Mouse (Mus musculus) hematopoietic stem cell, adult 5-6 weeks (primary cell): ENCODE measurements around the gene Rcor1. TPM values are rescaled to one million over a fixed set of nuclear protein-coding genes. Genes with fewer than 3 reads are reported as not detected.

Source experiments
- ATAC-seq, 2 experiments: fragments of 125-278 bp in 1 of 2; replicated peaks in 1 of 2; 2 replicates each; pipeline ENCODE4 v1.8.0; 2016 to 2017; ENCODE audit warnings: inconsistent platforms in 2 of 2, mild to moderate bottlenecking in 2 of 2, moderate number of reproducible peaks in 2 of 2, low read depth in 1 of 2, moderate TSS enrichment in 1 of 2; ENCODE audit not compliant: low FRiP score in 2 of 2, poor library complexity in 2 of 2, severe bottlenecking in 2 of 2, insufficient read depth in 1 of 2, low TSS enrichment in 1 of 2
- total RNA-seq: library from RNA; stranded (forward); fragments of 172-1452, 232-1000 nt; gene quantifications from 2 replicates; pipeline ENCODE4 v1.2.3, GENCODE M21; 2017

Gene Rcor1
- total RNA-seq, 1 experiment from 2014 or later: 47.7 TPM

DNA sequence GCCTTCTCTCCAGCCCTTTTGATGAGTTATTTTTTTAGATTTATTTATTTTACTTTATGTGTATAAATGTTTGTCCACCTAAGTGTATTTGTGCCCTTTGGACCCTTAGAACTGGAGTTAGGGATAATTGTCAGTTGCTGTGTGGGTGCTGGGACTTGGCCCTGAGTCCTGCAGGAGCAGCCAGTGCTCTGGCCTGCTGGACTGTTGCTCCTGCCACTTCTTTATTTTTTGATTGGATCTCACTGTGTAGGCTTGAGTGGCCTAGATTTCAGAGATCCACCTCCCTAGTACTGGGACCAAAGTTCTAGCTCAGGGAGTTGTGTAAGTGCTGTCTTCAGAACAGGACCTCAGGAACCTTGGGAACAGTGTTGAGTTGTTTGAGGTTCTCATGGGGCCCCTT lies 51.6 kb downstream of the Rcor1 start:
- no peak for ATAC-seq

DNA sequence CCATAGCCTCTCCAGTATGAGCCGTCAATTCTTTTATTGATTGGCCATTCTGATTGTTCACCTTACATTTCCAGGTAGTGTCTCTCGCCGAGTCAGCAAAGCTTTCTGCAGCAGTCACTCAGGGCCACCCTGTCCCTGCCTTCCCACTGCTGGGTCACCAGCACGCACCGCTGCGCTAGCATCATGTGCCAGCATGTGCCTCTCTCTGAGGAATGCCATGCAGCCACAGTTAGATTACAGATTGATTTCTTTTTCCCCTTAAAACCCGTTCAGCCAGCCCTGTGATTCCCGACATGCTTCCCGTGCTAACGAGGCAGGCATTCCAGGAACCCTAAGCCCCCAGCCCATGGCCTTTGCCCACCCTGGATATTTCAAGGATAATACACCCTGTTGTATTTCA lies 52.8 kb downstream of the Rcor1 start:
- ATAC-seq: no peak

DNA sequence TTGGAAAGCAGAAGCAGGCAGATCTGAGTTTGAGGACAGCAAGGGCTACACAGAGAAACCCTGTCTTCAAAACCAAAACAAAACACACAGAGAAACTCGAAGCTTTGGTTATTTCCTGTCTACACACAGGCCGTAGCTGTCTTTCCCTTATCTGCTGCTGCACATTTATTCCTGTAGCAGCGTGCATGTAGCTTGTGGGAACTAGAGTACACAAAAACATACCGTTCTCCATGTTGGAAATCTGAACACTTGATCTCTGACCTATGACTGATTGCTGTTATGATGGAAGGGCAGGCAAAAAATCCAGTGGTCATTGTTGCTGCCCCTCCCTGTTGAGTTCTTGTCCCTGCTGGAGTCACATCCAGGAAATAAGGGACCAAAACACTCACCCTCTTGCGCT lies 54.9 kb downstream of the Rcor1 start:
- ATAC-seq: peak; percentile 56 to 68

DNA sequence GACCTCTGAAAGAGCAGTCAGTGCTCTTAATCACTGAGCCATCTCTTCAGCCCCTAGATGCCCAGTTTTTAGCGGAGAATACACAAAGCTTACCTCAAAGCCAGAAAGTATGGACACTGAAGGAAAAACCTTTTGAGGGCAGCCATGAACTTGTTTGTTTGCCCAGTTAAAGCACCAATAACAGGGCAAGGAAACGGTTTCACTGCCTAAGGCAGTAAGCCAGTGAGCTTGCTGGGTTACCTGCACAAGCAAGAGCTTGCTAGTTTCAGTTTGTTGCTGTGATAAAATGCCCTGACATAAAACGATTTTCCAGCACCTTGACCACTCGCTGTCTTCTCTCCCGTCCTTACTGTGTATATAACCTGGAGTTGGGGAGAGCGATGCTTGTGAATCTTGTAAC lies 55.9 kb downstream of the Rcor1 start:
- no peak for ATAC-seq

DNA sequence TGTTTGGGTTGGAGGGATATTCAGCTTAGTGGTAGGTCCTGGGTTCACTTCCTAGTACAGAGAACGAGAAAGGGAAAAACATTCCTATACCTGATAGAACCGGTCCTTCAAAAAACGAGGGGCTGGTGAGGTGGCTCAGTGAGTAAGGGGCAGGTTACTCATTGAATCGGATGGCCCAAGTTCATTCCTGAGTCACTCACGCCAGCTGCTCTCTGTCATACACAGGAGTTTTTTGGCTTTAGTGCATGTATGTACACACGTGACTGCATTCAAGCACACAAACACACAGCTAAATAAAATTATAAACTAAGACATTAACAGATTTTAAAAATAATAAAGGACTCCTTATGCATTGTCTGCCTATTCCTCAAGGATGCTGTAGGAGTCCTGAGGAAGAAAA lies 57.1 kb downstream of the Rcor1 start:
- ATAC-seq: no peak

DNA sequence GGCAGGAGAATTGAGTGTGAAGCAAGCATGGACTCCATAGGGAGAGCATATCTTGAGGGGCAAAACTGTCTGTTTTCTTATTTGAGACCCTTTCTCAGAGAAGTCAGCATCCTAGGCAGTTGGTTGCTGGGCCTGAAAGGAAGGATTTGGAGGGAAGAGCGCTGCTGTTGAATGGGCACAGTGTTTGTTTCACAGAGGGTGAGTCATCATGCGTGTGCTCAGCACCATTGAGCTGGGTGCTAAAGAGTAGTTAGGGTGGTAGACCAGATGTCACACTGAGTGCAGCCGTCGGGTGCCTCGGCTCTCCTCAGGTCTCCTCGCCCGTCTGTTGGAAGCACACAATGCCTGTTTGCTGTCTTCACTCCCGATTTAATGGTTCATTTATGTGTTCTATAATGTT lies 57.9 kb downstream of the Rcor1 start:
- no peak for ATAC-seq

DNA sequence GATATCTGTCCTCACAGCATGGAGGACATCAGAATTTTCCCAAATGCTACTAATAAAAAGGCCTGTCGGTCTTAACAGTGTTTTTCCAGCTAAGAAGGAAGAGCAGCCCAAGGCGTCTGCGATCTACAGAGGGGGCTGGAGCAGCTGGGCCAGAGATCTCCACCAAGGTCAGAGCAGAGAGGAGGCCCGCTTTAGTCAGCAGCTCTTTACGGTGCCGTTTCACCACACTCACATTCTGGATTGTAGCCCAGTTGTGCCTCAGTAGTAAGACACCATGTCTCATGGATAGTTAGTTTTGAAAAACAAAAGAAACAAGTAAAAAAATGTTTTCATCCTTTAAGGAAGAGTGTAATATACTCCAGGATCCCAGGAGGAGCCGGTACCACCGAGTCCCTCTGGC lies 72.0 kb downstream of the Rcor1 start:
- no peak for ATAC-seq

DNA sequence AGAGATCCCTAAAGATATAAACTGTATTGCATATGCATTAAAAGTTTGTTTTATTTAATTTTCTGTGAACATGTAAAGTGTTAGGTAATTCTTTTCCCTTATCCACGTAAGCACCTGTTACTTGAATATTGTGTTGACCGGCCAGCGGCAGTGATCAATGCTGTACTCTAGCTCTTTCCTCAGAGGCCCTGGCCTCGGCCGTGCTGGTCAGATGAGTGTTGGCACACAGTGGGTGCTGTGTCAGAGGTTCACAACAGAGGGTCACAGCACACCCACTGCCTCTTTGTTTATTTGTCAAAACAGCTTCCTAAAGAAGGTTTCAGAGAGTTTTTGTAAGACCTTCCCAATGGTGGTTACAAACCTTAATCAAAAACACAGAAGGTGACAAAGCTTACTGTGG lies 75.4 kb downstream of the Rcor1 start:
- no peak for ATAC-seq

DNA sequence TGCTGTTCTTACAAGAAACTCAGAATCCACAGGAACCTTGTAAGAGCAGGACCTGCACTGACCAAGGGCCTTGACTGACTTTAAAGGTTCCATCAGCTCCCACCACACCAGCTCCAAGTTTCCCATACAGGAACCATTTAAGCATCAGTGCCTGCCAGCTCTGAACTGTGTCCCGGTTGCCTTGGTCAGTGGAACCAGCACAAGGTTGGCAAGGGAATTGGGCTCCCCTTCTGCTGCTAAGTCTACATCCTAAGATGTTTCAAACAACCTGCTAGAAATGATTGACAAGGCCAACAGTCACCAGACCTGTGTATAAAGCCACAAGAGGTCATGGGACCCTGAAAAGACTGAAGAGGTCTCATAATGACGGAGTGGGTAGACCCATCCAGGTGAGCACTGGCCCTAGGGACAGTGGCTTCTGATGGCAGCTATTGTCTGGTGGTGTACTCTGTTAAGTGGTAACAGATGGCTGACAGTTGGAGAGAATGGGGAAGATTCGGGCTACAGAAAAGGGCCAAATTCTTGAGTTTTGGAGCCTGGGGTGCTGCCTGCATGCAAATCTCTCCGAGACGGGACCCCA lies 80.4 kb downstream of the Rcor1 start:
- no peak for ATAC-seq

DNA sequence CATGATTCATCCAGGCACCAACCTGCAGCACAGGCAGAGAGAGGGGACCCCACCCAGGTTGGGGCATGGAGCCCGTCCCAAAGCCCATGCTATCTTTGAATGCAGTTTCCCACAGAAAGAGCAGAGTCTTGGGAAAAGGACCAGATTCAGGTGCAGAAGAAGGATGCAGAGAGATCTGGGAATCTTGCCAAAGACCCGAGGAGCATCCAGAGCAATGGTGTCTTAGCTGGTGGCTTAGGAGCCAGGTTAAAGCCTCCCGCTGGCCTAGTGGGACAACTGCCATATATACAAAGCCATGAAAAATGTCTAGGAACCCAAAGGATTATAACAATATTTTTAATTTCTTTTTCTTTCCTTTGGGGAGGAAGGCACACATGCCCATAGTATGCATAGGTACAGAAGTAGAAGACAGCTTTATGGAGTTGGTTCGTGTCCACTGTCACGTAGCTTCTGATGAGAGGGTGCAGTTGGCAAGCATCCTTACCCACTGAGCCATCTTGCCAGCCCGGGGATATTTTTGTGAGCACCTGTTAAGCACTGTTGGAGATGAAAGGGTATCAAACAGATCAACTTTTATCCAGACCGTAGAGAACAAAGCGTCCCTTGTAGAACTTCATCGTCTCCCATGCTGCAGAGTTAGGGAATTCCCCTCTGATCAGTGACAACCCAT lies 82.0 kb downstream of the Rcor1 start:
- ATAC-seq: no peak

DNA sequence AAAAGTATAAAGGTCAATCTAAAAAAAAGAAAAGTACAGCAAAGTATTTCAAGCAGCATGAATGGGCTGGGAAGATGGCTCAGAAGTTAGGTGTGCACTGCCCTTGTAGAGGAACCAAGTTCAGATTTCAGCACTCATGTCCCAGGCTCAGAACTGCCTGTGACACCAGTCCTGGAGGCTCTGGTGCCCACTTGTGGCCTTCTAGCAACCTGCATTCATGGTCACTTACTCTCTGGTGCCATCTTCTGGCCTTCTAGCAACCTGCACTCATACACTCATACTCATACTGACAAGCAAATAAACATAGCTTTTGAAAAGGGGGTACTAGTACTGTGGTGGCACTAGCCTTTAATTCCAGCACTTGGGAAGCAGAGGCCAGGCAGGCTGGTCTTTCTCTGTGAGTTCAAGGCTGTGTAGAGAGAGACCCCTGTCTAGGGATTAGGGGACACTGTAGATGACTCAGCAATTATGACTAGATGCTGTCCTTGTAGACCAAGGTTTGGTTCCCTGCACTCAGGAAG lies 83.2 kb downstream of the Rcor1 start:
- ATAC-seq: no peak; a peak in 2 of 4 replicates

DNA sequence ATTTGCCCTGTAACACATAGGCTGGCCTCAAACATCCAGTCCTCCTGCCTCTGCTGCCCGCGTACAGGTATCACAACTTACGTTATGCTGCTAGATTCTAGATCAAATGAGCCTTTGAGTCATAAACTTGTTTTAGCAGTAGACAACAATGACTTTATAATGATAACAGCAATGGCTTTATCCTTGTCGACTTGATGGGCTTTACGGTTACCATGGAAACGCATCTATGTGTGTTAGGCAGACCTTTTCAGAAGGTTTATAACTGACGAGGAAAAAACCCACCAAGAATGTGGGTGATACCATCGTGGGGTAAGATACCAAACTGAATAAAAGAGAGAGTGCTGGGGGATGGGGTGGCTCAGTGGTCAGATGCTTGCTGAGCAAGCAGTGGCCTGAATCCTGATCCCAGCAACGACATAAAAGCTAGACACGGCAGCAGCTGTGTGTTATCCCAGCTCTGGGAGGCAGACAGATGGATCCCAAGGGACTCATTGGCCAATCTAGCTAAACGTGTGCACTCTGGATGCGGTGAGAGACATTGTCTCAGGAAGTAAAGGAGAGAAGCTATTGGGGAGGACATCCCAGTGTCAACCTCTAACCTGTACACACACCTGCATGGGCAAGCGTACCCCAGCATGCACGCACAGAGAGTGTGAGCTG lies 85.6 kb downstream of the Rcor1 start:
- ATAC-seq: no peak

DNA sequence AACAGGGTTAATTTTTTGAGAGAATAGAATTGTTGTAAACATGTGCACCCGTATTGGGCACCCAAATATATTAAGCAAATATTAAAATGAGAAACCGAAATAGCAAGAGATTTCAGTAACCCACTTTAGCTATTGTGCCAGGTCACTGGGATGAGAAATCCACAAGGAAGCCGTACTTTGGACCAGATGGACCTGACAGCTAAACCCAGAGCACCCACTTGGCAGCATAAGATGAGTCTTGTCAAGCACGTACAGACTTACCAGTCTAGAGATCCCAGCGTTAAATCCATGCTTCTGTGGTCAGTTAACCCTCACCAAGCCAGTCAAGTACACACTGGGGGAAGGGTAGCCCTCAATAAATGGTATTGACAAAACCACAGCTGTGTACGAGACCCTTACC lies 86.5 kb downstream of the Rcor1 start:
- ATAC-seq: no peak

DNA sequence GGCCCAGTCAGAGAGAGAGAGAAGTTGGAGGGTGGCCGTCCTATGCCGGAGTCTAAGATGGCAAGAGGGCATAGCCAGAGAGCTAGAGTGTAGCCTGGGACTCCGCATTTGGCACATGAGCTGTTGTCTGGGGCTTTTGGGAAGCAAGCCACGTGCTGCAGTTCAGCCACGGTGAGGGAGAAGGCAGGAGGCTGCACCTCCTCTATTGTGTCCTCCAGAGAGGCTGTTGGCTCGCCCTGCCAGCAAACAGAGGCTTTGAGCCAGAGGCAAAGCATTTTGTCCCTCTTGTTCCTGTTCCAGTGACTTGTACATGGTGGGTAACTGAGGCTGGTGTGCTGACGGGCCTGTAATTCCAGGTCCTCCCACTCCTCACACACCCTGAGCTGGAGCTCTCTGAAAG lies 95.0 kb downstream of the Rcor1 start:
- ATAC-seq: no peak

DNA sequence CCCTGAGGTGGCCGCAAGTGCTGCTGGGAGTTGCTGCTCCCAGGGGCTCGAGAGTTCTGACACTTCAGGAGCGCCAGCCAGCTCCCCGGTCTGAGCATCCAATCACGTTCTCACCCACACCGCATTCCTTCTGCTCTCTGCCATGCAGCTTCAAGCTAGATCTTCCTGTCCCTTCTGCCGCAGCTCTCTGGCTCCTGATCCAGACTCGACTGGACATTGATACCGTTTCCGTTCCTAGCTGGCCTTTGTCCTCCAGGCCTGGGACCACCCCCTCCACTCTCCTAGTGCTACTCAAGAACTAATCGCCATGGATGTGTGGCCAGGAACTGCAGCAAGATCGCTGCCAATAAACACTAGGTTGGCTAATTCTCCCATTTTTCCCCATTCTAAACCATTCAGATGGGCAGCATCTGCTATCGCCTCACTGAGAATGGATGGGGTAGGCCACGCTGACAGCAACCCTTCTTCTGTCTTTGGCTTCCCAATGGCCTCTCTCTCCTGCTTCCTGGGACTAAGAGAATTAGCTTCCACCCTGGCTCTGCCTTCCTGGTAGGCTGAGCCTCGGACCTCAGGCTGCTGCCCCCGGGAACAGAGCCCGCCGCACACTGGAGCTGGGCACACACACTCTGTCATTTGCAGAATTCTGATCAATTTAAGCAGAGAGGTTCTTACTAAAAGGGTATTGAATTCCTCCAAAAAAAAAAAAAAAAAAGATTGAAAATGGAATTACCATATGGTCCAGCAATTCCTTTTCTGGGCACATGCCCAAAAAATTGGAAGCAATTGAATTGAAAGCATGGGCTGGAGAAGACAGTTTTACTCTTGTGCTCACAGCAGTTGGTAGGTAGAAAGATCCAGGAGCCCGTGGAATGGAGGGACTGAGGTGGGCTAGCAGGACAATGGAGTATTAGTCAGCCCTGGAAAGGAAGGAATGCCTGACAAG lies 95.9 kb downstream of the Rcor1 start:
- no peak for ATAC-seq

DNA sequence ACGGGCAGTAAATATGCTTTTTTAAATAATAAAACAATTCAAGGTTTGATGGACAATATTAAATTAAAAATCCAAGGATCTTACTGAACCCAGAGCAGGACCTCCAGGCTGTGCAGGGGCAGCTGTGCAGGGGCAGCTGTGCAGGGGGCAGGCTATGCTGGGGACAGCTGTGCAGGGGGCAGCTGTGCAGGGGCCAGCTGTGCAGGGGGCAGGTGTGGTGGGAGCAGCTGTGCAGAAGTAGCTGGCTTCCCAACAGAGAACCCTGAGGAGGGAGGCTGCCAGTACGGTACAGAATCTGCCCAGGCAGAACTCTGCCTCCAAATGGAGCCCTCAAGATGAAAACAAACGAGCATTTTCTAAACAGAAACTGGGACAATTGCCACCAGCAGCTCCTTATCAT lies 96.8 kb downstream of the Rcor1 start:
- no peak for ATAC-seq

DNA sequence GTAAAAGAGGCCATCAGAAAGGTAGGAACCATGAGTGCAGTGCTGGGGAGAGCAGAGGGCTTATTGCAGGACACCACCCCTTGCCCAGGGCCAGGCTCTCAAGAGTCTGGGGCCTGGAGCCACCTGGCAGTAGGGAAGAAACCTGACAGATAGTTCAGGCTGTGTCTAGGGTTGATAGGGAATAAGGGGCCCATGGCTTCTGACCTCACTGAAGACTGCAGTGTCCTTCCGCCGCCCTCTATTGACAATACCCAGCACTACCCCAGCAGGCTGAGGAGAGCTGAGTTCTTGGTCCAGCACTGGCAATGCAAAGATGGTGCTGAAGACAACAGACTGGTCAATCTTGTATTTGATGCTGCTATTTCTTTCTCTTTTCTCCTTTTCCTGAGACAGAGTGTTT lies 97.9 kb downstream of the Rcor1 start:
- ATAC-seq: peak in 1 of 2 experiments; percentile 37; a peak in 1 of 4 replicates
